Mouse (Mus musculus): ENCODE measurements around the gene Dusp12.

Gene Dusp12

DNA sequence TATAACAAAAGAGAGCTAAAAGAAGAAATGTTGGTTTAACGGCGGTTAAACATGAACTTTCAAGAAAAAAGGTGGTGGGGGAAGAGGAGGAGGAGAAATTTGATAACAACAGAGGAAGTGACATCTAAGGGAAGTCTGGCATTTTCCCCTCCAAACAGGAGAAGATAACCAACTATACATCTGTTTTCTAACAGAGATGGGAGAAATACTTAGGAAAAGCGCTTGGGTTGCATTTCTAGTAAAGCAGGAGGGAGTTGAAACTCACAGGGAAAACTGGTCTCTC, 23.0 kb downstream of the Dusp12 start:
- DNase-seq (ENCODE audit: low spot score in 2 of 2): no peak

DNA sequence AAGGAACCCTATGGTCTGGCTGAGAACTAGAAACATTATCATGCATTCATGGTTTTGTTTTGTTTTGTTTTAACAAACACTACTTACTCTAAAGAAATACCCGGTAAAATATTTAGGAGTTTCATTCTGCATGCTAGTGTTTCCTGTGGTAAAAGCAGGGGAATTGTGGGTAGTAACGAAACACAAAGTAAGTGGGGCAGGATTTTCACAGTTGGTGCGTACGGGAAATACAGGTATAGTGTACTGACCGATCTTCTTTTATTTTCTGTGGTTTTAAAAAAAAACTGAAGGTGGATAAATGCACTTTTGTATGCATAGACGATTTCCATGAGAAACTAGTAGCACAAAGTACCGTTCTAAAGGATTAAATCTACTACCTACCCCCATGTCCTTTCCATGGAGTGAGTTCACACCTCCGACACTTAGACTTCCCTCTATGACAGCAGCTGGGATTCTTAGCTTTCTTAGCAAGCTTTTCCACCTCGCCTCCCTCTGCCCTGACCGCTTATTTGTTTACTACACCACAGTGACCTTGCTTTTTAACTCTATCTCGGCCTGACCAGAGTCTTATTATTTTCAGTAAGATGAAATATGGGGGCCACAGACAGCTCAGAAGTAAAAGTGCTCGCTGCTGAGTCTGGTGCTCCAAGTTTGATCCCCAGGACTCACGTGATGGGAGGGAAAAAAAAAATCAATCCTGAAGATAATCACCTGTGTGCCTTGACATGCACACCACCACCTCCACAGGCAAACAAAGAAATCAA, 23.5 kb downstream of the Dusp12 start:
- DNase-seq (ENCODE audit: low spot score in 2 of 2): no peak

DNA sequence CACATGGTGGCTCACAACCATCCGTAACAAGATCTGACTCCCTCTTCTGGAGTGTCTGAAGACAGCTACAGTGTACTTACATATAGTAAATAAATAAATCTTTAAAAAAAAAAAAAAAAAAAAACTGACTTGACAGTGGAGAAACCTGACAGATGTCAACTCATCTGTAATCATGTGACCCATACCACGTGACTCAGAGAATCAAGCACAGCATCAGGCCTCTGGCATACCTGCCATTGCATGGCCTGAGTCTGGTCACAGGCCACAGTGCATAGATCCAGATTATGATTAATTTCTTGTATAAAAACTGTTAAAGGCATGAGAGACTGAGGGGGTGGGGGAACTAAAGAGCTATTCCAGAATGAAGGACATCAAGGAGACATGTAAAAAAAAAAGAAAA, 26.5 kb downstream of the Dusp12 start:
- DNase-seq (ENCODE audit: low spot score in 2 of 2): no peak

DNA sequence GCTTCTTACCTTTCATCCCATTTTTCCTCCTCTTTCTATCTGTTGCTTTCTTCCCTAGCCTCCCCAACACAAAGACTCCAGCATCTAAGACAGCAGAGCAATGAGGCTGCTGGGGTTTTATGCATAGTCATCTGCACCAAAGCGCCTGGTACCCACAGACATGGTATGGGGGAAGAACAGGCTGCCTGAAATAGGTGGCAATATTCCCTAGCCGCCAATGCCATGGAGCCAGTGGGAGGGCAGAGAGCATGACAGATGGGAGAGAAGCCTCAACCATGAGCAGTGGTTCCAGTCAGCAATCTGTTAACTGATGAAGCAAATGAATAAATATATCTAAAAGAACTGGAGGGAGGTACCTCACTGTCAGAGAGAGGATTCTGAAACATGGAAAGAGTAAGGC, 28.0 kb downstream of the Dusp12 start:
- peak; percentile 40 to 54 for DNase-seq (ENCODE audit: low spot score in 2 of 2)

DNA sequence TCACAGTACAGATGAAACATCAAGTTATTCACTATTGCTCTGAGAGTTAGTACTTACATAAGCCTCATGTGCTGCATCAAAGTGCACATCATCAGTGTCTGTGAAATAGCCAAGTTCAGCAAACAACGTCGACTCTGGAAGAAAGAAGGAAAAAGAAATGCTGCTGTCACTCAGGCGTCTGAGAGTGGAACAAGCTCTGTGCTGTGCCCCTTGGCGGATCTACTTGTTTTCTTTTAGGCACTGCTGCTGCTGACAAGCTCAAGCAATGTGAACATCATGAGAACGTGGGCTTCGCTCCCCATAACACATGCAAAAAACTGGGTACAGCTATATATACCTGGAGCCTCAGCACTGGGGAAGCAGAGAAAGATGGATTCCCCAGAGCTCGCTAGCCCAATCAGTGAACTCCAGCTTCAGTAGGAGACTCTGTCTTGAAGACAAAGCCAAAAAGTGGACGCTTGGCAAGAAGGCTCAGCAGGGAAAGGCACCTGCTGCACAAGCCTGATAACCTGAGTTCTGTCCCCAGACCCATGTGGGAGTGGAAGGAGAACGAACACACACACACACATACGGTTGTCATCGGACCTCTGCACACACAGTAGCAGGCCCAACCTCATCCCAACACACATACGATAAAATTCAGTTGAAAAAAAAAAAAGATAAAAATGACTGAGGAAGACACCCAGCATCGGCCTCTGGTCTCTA, 30.1 kb downstream of the Dusp12 start:
- DNase-seq (ENCODE audit: low spot score in 2 of 2): peak in 1 of 2 experiments; percentile 36

DNA sequence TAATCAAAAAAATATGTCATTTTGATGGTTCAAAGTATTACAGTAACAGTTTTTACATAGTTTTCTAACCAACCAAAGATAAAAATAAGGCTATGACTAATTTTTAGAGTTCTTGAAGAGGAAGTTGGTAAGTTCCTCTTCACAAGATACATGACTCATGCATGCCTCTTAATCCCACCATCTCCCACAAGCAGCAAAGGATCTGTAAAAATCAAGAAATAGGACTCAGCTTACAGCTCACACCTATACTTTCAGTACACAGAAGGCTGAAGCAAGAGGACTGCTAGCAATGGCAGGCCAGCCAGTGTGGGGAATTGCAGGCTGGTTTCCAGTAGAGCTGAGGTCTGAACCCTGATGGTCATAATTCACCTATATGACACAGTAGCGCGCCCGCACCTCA, 31.7 kb downstream of the Dusp12 start:
- DNase-seq (ENCODE audit: low spot score in 2 of 2): peak; percentile 31 to 33

DNA sequence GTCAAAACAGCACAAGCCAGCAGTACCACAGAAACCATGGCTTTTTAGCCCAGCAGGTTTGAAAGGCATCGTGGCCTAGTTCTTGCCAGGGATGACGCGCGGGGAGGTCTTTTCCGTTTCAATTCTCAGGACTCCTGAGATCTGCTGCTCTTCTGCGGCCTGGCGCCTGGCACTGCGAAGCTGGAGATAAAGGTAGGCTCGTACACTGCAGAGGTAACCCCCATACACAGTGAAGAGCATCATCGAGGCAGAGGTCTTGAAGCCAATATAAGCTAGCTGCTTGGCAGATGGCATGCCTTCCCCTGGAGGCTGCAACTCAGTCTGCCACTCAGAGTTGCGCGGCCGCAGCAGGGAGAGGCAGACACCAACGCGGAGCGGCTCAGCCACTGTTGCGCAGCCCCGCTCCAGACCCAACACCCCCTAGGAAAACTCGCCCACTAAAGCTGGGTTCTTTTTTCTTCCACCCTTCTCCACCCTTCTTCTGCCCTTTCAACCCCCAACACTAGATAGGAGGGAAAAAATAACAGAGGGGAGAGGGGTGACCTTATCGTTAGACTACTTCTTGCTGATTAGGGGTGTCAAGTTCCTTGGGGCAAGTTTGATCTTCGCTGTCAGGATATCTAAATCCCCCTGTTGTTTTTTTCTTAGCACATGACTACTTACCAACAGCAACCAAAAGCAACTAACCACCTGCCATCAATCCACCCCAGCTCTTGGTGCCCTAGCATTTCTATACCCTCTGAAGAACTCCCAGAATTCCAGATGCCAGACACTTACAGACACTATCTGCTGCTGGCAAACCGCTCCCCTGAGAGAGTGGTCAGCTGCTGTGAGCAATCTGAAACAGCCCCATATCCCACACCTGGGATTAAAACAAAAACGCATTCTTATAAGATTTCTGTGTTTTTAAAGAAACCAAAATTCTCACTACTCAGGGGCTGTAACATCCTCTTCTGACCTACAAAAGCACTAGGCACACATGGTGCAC, 34.4 kb downstream of the Dusp12 start:
- no peak for DNase-seq (ENCODE audit: low spot score in 2 of 2)

DNA sequence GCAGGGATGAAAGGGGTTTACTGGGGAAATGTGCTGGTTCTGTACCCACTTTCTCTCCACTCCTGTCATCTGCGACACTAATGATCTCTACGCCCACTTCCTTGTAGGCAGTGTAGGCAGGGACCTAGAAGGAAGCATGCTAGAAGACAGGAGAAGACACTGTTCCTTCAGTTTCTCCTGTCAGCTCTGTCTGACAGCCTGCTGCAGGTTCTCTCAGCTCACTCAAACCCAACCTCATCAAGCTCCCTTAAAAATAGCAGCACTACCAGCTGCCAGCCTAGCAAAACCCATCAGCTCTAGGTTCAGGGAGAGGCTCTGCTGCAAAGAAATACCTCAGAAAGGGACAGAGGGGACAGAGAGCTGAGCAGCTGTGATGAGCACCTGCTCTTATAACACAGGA, 35.3 kb downstream of the Dusp12 start:
- peak in 1 of 2 experiments; percentile 25 for DNase-seq (ENCODE audit: low spot score in 2 of 2)

DNA sequence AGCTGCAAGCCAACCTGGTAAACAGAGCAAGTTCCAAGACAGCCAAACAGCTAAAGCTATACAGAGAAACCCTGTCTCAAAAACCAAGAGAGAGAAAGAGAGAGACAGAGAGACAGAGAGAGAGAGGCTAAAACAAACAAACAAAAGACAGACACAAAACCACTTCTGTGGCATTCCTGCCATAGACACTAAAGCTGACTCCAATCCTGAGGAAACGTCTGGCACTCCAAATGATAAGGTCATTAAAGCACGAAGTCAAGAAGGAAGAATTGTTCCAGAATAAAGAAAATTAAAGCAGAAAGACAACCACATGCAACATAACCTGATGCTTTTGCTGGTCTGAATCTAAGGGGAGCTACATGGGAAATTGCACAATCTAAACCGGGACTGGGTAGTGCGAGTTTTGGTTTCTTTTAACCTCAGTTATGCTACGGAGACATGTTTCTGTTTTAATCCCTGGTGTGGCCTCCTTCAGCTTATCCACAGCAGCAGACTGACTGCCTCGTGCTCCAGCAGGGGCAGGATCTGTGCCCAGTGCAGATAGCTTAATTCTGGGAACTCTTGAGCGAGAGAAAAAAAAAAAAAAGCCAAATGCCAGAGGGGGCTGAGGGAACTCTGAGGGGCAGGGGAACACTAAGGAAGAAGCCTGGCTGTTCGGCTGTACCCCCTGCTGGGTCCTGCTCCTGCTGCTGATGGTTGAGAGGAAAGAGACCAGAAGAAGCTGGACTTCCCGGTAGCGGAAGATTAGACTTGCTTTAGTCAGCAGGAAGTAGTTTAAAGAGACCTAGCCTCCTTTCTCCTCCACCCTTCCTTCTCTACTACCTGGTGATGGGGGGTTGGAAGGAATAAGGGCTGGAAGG, 39.7 kb downstream of the Dusp12 start:
- no peak for DNase-seq (ENCODE audit: low spot score in 2 of 2)

DNA sequence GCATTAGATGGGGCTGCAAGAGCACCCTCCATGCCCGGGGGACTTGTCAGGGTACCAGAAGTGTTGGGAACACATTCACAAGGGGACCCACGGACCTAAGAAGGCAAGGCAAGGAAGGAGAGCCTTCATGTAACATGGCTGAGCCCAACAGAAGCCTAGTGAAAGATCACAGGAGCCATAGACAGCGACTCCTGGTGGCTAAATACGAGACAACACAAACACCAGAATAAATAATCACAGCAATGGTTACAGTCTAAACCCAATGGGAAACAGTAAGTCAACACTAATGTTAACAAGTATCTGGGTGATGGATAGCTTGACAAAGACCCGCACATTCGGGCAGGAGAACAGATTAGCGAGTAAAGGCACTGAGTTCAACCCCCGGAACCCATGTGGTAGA, 41.0 kb downstream of the Dusp12 start:
- no peak for DNase-seq (ENCODE audit: low spot score in 2 of 2)

DNA sequence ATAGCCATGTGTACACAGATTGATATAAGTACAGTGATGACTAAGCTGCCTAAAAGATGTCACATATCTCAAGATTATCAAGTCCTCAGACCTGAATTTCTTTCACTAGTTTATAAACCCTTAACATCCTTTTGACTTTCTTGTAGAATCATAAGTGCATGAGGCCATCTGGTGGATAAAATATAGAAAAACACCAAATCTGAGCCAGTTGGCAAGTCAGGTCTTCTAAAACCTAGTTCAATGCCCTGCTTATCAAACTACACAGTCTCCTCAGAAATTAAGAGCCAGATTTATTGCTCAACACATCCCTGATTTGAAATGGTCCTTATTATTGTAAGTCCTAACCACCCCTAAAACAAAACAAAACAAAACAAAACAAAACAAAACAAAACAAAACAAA, 45.7 kb downstream of the Dusp12 start:
- DNase-seq (ENCODE audit: low spot score in 2 of 2): no peak

DNA sequence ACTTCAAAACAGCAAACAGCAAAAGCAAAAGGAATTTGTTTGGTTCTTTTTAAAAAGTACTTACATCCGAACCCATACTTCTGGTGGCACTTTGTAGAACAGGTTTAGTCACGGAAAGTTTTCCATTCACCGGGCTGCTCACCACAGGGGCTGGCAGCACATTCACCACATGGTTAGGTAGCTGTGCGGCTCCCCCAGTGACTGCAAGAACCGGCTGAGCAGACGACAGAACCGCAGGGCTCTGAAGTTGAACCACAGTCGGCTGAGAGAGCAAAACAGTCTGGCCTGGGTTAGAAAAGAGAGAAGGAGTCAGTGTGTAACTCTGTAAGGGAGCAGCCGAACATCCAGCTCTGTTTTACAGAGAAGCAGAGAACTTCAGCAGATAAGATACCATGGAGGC, 50.6 kb downstream of the Dusp12 start:
- DNase-seq (ENCODE audit: low spot score in 2 of 2): no peak

DNA sequence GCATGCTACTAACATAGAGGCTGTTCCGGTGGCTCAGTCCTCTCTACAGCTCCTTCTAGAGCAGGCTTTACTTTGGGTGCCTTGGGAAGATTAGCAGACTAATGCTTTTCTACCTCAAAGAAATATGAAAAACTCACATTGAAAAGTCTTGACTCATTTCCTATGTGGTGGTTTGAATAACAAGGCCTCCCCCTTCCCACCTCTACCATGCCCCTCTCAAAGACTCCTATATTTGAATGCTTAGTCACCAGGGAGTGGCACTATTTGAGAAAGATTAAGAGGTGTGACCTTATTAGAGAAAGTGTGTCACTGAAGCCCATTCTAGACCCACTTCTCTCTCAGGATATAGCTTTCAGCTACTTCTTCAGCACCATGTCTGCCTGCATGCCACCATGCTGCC, 55.6 kb downstream of the Dusp12 start:
- no peak for DNase-seq (ENCODE audit: low spot score in 2 of 2)

DNA sequence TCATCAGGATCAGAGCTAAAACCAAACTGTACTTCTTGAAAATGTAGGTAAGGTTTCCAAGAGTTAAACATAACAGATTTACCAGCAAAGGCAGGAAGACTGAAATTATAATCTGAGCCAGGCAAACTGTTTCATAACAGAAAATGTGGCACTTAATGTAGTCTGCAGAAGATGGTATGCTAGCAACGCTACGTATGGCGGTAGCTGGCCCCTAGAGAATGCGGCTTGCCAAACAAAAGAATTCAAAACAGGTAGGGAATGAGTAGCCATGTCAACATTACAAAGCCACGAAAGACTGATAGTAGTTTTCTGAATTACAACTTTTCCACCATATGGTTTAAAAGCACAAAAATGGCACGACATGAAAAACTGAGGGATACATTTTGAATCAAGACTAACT, 56.0 kb downstream of the Dusp12 start:
- DNase-seq (ENCODE audit: low spot score in 2 of 2): no peak

Data from right cerebral cortex, adult 2 months (tissue).